Mouse (Mus musculus) midbrain, embryonic 15.5 days (tissue): ENCODE data around the gene Chrng. TPM values are rescaled to one million over a fixed set of nuclear protein-coding genes. Genes with fewer than 3 reads are reported as not detected.
A peak's percentile ranks its signal among the peaks of the same experiment; 100 is the strongest.

Experiments used
- ATAC-seq: fragments of 200-750 bp; cut with Nextera tagmentation; replicated peaks from 2 replicates; pipeline ENCODE4 v1.8.0; 2017; ENCODE audit warnings: moderate TSS enrichment
- H3K27ac ChIP-seq: fragments of 300-500 bp; sonication (generic); 2 replicates; pipeline ENCODE4 v1.5.1; 2015; ENCODE audit warnings: mild to moderate bottlenecking, inconsistent platforms
- H3K27me3 ChIP-seq: fragments of 300-500 bp; sonication (generic); replicated peaks from 2 replicates; pipeline ENCODE4 v1.6.1; 2015; ENCODE audit warnings: inconsistent platforms
- H3K36me3 ChIP-seq: fragments of 300-500 bp; sonication (generic); replicated peaks from 2 replicates; pipeline ENCODE4 v1.6.1; 2015; ENCODE audit warnings: inconsistent platforms
- H3K4me1 ChIP-seq: fragments of 300-500 bp; sonication (generic); 2 replicates; pipeline ENCODE4 v1.6.1; 2015; ENCODE audit warnings: inconsistent platforms
- H3K4me2 ChIP-seq: fragments of 300-500 bp; sonication (generic); 2 replicates; pipeline ENCODE4 v1.6.1; 2015; ENCODE audit warnings: inconsistent platforms, mild to moderate bottlenecking, moderate library complexity
- H3K4me3 ChIP-seq: fragments of 300-500 bp; sonication (generic); 2 replicates; pipeline ENCODE4 v1.5.1; 2015; ENCODE audit warnings: mild to moderate bottlenecking, inconsistent platforms
- H3K9ac ChIP-seq: fragments of 300-500 bp; sonication (generic); 2 replicates; pipeline ENCODE4 v1.6.1; 2015; ENCODE audit warnings: mild to moderate bottlenecking, inconsistent platforms
- H3K9me3 ChIP-seq: fragments of 300-500 bp; sonication (generic); 2 replicates; pipeline ENCODE4 v1.6.1; 2016; ENCODE audit warnings: inconsistent platforms
- WGBS: fragments of 180-500 bp; shearing (Covaris S2); methylation state at CpG from one replicate; pipeline ENCODE4 v1.1.7; 2015; ENCODE audit warnings: mixed read lengths; 5-methylcytosine and 5-hydroxymethylcytosine counted together
- polyA plus RNA-seq: library from polyadenylated mRNA; unstranded; fragments of >200 nt; fragmentation: Nextera tagmentation; extraction: Ambion mirVana; gene quantifications from 2 replicates; pipeline ENCODE4 v1.2.1, GENCODE M21; 2015

The Chrng gene
- polyA plus RNA-seq, 1 experiment from 2014 or later, result not detected

DNA sequence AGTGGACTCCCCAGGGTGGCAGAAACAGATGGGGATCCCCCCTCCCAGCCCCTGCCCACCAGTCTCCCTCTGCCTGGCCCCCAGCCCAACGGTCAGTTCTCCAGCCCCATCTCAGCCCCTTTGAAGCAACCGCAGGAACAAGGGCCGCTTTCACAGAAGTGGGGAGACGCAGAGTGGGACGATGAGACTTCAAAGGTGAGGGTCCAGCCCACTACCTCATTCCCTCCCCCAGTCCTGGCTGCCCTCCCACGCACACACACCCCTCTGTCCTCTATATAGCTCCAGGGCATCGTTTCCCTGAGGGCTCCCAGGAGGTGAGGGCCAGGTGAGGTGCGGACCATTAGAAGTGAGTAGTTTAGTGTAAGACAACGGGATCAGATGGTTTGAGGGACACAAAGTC, 21.4 kb upstream of the Chrng start, which contains the start of gene Prss56:
Gene Prss56, plus strand, starts transcription at position 301 of the 400 bp plus-strand sequence.
- 71% methylated on average over 9 of the region's 9 CpGs for WGBS
- H3K4me1 ChIP-seq, result peaks cover 18% of the 10 kb centered on the region
- no peak within 1 kb of the TSS for H3K4me2 ChIP-seq
- H3K27ac ChIP-seq, result no peak within 1 kb of the TSS
- ATAC-seq, result no peak
- no peaks in the 10 kb centered on the region for H3K36me3 ChIP-seq
- no peaks in the 10 kb centered on the region for H3K9me3 ChIP-seq
- H3K4me3 ChIP-seq, result no peak within 1 kb of the TSS
- H3K9ac ChIP-seq, result no peak within 1 kb of the TSS
- H3K27me3 ChIP-seq, result peaks cover 46% of the 10 kb centered on the region

DNA sequence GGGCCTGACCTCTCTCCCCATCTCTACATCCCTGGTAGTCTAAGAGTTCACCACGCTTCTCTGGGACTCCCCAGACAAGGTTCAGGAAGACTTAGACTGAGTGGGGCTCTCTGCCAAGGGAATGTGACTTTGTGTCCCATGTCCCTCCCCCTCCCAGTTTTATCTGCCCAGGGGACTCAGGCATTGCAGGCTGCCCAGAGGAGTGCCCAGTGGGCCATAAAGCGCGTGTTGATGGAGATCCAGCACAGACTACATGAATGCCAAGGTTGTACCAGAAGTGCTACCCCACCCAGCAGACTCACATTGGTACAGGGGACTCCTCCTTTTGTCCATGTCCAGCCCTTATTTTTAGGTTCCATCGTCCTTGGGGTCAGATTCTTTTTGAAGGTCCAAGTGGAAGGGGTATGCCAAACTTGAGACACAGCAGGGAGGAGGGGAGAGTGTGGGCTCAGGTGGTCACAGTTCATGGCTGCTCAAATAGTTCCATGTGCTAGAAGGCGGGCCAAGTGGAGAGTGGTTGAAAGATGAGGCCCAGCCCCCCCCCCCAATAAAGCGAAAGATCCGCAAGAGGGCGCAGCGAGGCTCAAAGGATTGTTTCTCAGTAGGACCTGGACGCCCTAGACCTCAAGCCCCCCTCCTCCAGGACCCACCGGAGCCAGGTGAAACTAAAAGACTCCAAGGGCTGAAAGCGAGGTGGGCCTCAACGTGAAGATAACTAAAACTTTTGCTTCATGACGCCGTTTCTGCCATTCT, 20.3 kb upstream of the Chrng start:
- Histone ChIP-seq H3K27me3 (peaks cover 49% of the 10 kb centered on the region), H3K36me3 (no peaks in the 10 kb centered on the region), H3K27ac (no peak overlapping the region), H3K4me3 (peak overlapping the region; percentile 10; the same call in 1 of the 2 replicates), H3K9ac (no peak overlapping the region), H3K4me2 (peak overlapping the region; percentile 36), H3K4me1 (peaks cover 18% of the 10 kb centered on the region), H3K9me3 (no peaks in the 10 kb centered on the region)
- WGBS, result 36% methylated on average over 15 of the region's 15 CpGs
- no peak for ATAC-seq

DNA sequence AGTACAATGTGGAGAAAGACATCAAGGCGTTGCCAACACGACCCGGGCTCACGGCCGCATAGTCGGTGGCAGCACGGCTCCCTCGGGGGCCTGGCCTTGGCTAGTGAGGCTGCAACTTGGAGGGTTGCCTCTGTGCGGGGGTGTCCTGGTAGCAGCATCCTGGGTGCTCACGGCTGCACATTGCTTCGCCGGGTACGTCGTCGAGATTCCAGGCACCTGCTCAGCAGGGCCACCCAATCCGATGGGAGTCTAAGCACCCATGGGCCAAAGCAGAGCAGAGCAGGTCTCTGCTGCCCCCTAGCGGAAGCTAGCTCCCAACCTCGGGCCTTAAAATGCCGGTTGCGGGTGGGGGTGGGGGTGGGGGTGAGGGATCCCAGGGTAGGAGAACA, 19.7 kb upstream of the Chrng start:
- Histone ChIP-seq H3K4me3 (peak overlapping the region; percentile 10; the same call in 1 of the 2 replicates), H3K9ac (no peak overlapping the region), H3K27me3 (peaks cover 49% of the 10 kb centered on the region), H3K27ac (no peak overlapping the region), H3K4me1 (peaks cover 18% of the 10 kb centered on the region), H3K36me3 (no peaks in the 10 kb centered on the region), H3K4me2 (peak overlapping the region; percentile 36), H3K9me3 (no peaks in the 10 kb centered on the region)
- no peak; the same call in 1 of the 2 replicates for ATAC-seq
- WGBS, result 9% methylated on average over 20 of the region's 20 CpGs

- no peak overlapping the region for H3K4me2 ChIP-seq
- WGBS, result 13% methylated on average over 13 of the region's 13 CpGs
- no peaks in the 10 kb centered on the region for H3K36me3 ChIP-seq
- H3K9me3 ChIP-seq, result no peaks in the 10 kb centered on the region
- no peak overlapping the region for H3K9ac ChIP-seq
- H3K27me3 ChIP-seq, result peaks cover 49% of the 10 kb centered on the region
- H3K4me3 ChIP-seq, result no peak overlapping the region
- no peak overlapping the region for H3K27ac ChIP-seq
- no peak for ATAC-seq
- peaks cover 18% of the 10 kb centered on the region for H3K4me1 ChIP-seq
Observed at GRCm38 (mm10) chr1:87185526-87185925, 18.9 kb upstream of the Chrng start.

GRCm38 (mm10) chr1:87186261-87187036, 18.0 kb upstream of the Chrng start:
- no peak overlapping the region for H3K27ac ChIP-seq
- peak overlapping the region; percentile 47 for H3K9ac ChIP-seq
- ATAC-seq, result peak; percentile 65
- peak overlapping the region; percentile 47 for H3K4me3 ChIP-seq
- WGBS, result 2% methylated on average over 54 of the region's 54 CpGs
- peak overlapping the region; percentile 93 for H3K4me2 ChIP-seq
- no peaks in the 10 kb centered on the region for H3K9me3 ChIP-seq
- peaks cover 18% of the 10 kb centered on the region for H3K4me1 ChIP-seq
- H3K36me3 ChIP-seq, result no peaks in the 10 kb centered on the region
- H3K27me3 ChIP-seq, result peaks cover 49% of the 10 kb centered on the region

DNA sequence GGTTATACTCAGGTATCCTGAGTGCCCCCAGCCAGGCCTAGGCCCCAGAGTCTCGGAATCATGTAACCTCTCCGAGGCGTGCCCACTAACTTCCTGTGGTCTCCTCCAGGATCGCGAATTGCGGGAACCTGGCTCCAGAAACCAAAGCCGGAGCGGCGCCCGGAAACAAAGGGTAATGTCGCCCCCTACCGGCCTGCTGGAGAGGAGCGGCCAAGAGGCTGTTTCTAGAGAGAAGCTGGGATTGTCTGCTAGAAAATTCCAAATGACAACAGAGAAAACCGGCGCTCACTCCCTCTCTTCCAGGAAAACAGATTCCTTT, 17.5 kb upstream of the Chrng start:
- peaks cover 18% of the 10 kb centered on the region for H3K4me1 ChIP-seq
- peak overlapping the region; percentile 47 for H3K9ac ChIP-seq
- H3K36me3 ChIP-seq, result no peaks in the 10 kb centered on the region
- H3K4me3 ChIP-seq, result peak overlapping the region; percentile 47
- peak overlapping the region; percentile 93 for H3K4me2 ChIP-seq
- ATAC-seq, result peak; percentile 35
- peaks cover 49% of the 10 kb centered on the region for H3K27me3 ChIP-seq
- 0% methylated on average over 15 of the region's 15 CpGs for WGBS
- H3K27ac ChIP-seq, result no peak overlapping the region
- H3K9me3 ChIP-seq, result no peaks in the 10 kb centered on the region

DNA sequence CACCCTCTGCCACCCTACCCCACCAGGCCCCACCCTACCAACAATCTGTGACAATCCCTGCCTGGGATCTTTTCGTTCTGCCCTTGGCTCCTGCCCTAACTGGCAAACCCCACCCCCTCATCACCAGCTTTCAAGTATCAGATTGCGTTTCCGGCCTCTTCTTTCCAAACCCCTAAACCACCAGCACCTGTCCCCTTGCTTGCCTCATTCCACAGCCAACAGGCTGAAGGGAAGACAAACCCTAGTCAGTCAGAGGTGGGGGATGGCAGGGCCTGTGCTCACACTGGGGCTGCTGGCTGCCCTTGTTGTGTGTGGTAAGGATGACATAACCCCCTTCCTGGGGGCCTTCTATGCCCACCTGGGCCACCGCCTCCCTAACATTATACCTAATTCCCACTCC, 14.0 kb upstream of the Chrng start, which contains the start of gene Chrnd:
Gene Chrnd, plus strand, starts transcription at position 179 of the 400 bp plus-strand sequence.
- Histone ChIP-seq H3K36me3 (no peaks in the 10 kb centered on the region), H3K27ac (no peak within 1 kb of the TSS), H3K4me3 (no peak within 1 kb of the TSS), H3K9ac (no peak within 1 kb of the TSS), H3K27me3 (peaks cover 25% of the 10 kb centered on the region), H3K9me3 (no peaks in the 10 kb centered on the region), H3K4me1 (peaks cover 11% of the 10 kb centered on the region), H3K4me2 (no peak within 1 kb of the TSS)
- ATAC-seq, result no peak
- 53% methylated on average over 4 of the region's 4 CpGs for WGBS

DNA sequence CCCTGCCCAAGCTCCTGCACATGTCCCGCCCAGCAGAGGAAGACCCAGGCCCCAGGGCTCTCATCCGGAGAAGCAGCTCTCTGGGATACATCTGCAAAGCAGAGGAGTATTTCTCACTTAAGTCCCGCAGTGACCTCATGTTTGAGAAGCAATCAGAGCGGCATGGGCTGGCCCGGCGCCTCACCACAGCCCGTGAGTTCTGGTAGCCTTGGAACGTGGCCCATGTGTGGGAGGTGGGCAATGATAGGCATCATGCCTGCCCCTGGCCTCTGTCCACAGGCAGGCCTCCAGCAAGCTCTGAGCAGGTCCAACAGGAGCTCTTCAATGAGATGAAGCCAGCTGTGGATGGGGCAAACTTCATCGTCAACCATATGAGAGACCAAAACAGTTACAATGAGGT, 7.2 kb upstream of the Chrng start:
- no peak for ATAC-seq
- Histone ChIP-seq H3K27ac (no peak overlapping the region), H3K4me3 (no peak overlapping the region), H3K27me3 (no peaks in the 10 kb centered on the region), H3K36me3 (no peaks in the 10 kb centered on the region), H3K4me2 (no peak overlapping the region), H3K9me3 (no peaks in the 10 kb centered on the region), H3K4me1 (no peaks in the 10 kb centered on the region), H3K9ac (no peak overlapping the region)
- WGBS, result 90% methylated on average over 9 of the region's 9 CpGs

GRCm38 (mm10) chr1:87198119-87199065, 6.1 kb upstream of the Chrng start:
- Histone ChIP-seq H3K4me2 (no peak overlapping the region), H3K9me3 (no peaks in the 10 kb centered on the region), H3K4me3 (no peak overlapping the region), H3K4me1 (no peaks in the 10 kb centered on the region), H3K36me3 (no peaks in the 10 kb centered on the region), H3K9ac (no peak overlapping the region), H3K27me3 (no peaks in the 10 kb centered on the region), H3K27ac (no peak overlapping the region)
- 80% methylated on average over 12 of the region's 12 CpGs for WGBS
- ATAC-seq, result no peak

DNA sequence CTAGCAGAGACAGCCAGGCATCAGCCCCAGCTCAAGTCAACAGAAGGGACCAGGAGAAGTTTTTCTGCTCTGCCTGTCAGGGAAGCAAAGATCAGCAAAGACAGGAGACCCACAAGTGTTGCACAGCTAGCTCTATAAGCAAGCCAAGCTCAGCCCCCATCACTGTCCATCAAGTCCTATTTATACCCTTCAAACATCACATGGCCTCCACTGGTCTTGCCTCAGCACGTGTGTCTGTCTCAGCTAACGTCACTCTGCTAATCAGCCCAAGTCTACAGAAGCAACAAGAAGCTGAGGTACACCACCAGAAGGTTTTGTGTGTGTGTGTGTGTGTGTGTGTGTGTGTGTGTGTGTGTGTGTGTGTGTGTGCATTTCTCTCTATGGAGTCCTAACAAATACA, 3.6 kb upstream of the Chrng start:
- 80% methylated on average over 2 of the region's 2 CpGs for WGBS
- Histone ChIP-seq H3K36me3 (no peaks in the 10 kb centered on the region), H3K4me3 (no peak overlapping the region), H3K9ac (no peak overlapping the region), H3K4me2 (no peak overlapping the region), H3K4me1 (no peaks in the 10 kb centered on the region), H3K9me3 (no peaks in the 10 kb centered on the region), H3K27ac (no peak overlapping the region), H3K27me3 (peaks cover 6% of the 10 kb centered on the region; the same call in 1 of the 2 replicates)
- no peak for ATAC-seq

DNA sequence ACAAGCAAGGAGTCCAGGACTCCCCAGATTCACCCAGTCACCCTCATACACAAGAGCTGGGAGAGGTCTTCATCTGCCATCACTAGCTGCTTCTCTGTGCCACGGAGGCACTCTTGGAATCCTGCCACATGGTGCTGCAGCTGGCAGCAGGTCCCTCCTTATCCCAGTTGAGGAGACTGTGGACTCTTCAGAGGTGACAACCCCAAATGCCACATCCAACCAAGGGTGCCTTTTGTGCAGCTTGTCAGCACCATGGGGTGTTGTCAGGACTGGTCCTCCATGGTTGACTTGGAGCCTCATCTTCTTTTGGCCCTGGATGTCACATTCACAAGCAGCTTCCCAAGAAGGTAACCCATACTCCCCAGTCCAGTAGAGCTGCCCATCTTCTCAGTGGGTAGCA, 2.6 kb upstream of the Chrng start:
- Histone ChIP-seq H3K4me2 (no peak overlapping the region), H3K36me3 (no peaks in the 10 kb centered on the region), H3K9ac (no peak overlapping the region), H3K4me1 (no peaks in the 10 kb centered on the region), H3K9me3 (no peaks in the 10 kb centered on the region), H3K4me3 (no peak overlapping the region), H3K27ac (no peak overlapping the region), H3K27me3 (peaks cover 14% of the 10 kb centered on the region)
- WGBS, result 46% methylated on average over 1 of the region's 1 CpGs
- ATAC-seq, result no peak

GRCm38 (mm10) chr1:87203779-87204178, 678 bp upstream of the Chrng start:
- no peak overlapping the region for H3K4me3 ChIP-seq
- H3K9me3 ChIP-seq, result no peaks in the 10 kb centered on the region
- no peak overlapping the region for H3K9ac ChIP-seq
- WGBS, result 78% methylated on average over 5 of the region's 5 CpGs
- H3K36me3 ChIP-seq, result no peaks in the 10 kb centered on the region
- H3K4me1 ChIP-seq, result no peaks in the 10 kb centered on the region
- peaks cover 23% of the 10 kb centered on the region for H3K27me3 ChIP-seq
- no peak overlapping the region for H3K4me2 ChIP-seq
- ATAC-seq, result no peak
- H3K27ac ChIP-seq, result no peak overlapping the region
